Mouse (Mus musculus): ENCODE measurements around the gene Gm8720.
"Not testable (repeated sequence)": the region's sequence is repeated elsewhere in the genome, so short reads cannot be mapped to it uniquely, and the experiment has no call there.

Gm8720 gene

DNA sequence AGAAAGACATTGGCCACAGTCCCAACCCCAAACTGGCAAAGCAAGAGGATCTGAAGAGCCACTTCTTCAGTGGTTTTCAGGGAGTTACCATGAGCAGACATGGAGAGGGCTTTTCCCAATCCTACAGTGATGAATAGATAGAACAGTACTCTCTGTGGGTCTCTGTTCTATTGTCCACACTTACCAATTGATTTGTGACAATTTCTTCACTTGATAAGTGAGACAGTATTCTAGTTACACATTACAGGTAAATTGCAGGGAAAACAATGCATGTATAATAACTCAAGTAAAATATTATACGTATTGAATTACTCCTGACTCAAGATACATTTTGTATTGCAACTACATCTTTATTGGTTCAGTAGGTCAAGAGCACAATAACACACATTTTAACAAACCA lies at the start of gene Gm8720:
Gm8720 (minus strand) TSS at position 101 of the 400 bp plus-strand sequence.
- DNase-seq, result not testable (repeated sequence)

DNA sequence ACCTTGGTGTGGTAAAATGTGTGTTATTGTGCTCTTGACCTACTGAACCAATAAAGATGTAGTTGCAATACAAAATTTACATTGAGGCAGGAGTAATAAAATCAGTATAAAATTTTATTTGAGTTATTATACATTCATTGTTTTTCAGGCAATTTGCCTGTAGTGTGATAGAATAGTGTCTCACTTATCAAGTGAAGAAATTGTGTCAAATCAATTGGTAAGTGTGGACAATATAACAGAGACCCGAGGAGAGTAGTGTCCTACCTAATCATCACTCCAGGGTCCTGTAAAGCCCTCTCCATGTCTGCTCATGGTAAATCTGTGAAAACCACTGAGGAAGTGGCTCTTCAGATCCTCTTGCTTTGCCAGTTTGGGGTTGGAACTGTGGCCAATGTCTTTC lies 12.0 kb downstream of the Gm8720 start, which contains the start of gene Vmn1r163:
Vmn1r163 (plus strand) TSS at position 301 of the 400 bp plus-strand sequence.
- DNase-seq, result not testable (repeated sequence)

DNA sequence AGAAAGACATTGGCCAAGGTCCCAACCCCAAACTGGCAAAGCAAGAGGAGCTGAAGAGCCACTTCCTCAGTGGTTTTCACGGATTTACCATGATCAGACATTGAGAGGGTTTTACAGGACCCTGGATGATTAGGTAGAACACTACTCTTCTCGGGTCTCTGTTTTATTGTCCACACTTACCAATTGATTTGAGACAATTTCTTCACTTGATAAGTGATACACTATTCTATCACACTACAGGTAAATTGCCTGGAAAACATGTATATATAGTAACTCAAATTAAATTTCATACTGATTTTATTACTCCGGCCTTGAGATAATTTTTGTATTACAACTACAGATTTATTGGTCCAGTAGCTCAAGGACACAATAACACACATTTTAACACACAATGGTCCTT lies 47.4 kb downstream of the Gm8720 start, which contains the start of gene Gm4216:
Gm4216 (minus strand) TSS at position 101 of the 400 bp plus-strand sequence.
- DNase-seq, result not testable (repeated sequence)
